Mouse (Mus musculus) lung, postnatal 0 days (tissue): ENCODE data around the gene Samd1. TPM values are rescaled to one million over a fixed set of nuclear protein-coding genes. Genes with fewer than 3 reads are reported as not detected.

Experiments used
- ATAC-seq: fragments of 200-750 bp; cut with Nextera tagmentation; 2 replicates; pipeline ENCODE4 v1.8.0; 2017; ENCODE audit warnings: moderate library complexity
- DNase-seq: peaks from one replicate; pipeline ENCODE4 v3.0.0-alpha.2; 2016; ENCODE audit warnings: low spot score
- H3K27ac ChIP-seq: fragments of 300-500 bp; sonication (generic); 2 replicates; pipeline ENCODE4 v1.5.1; 2014; ENCODE audit warnings: antibody characterized with exemption, mild to moderate bottlenecking, low read length, mixed read lengths
- H3K27me3 ChIP-seq: fragments of 300-500 bp; sonication (generic); replicated peaks from 2 replicates; pipeline ENCODE4 v1.6.1; 2014; ENCODE audit warnings: low read length, mixed read lengths; ENCODE audit not compliant: insufficient read depth
- H3K36me3 ChIP-seq: fragments of 300-500 bp; sonication (generic); 2 replicates; pipeline ENCODE4 v1.6.1; 2014; ENCODE audit warnings: low read length, mixed read lengths; ENCODE audit not compliant: insufficient read depth
- H3K4me1 ChIP-seq: fragments of 300-500 bp; sonication (generic); 2 replicates; pipeline ENCODE4 v1.6.1; 2014; ENCODE audit warnings: antibody characterized with exemption, low read depth, low read length, mixed read lengths; ENCODE audit not compliant: insufficient read depth
- H3K4me2 ChIP-seq: fragments of 300-500 bp; sonication (generic); replicated peaks from 2 replicates; pipeline ENCODE4 v1.6.1; 2014; ENCODE audit warnings: low read depth, mild to moderate bottlenecking, low read length, moderate library complexity, mixed read lengths
- H3K4me3 ChIP-seq: fragments of 300-500 bp; sonication (generic); 2 replicates; pipeline ENCODE4 v1.5.1; 2014; ENCODE audit warnings: low read depth, low read length
- H3K9ac ChIP-seq: fragments of 300-500 bp; sonication (generic); replicated peaks from 2 replicates; pipeline ENCODE4 v1.6.1; 2014; ENCODE audit warnings: low read depth, mild to moderate bottlenecking
- H3K9me3 ChIP-seq: fragments of 300-500 bp; sonication (generic); 2 replicates; pipeline ENCODE4 v1.6.1; 2016; ENCODE audit warnings: low read length, mixed read lengths
- CTCF ChIP-seq: IDR thresholded peaks from 2 replicates; pipeline ENCODE4 v1.5.1; 2016; ENCODE audit warnings: antibody characterized with exemption, mild to moderate bottlenecking
- EP300 ChIP-seq: IDR thresholded peaks from 2 replicates; pipeline ENCODE4 v1.6.1; 2016; ENCODE audit warnings: antibody characterized with exemption, mild to moderate bottlenecking, control low read depth
- WGBS: fragments of 180-500 bp; shearing (Covaris S2); extraction: QIAGEN DNeasy Blood & Tissue Kit; methylation state at CpG from one replicate; pipeline ENCODE4 v1.1.7; 2014; 5-methylcytosine and 5-hydroxymethylcytosine counted together
- polyA plus RNA-seq: library from polyadenylated mRNA; unstranded; fragments of >200 nt; fragmentation: Nextera tagmentation; extraction: Ambion mirVana; gene quantifications from 2 replicates; pipeline ENCODE4 v1.2.1, GENCODE M21; 2015

Samd1 gene
- polyA plus RNA-seq, 1 experiment from 2014 or later, result 5.6 TPM

- peak overlapping the region; percentile 76 for H3K9ac ChIP-seq
- peaks cover 11% of the 10 kb centered on the region; the same call in 1 of the 2 replicates for H3K4me1 ChIP-seq
- peak overlapping the region; percentile 92 for H3K4me2 ChIP-seq
- no peak for TF ChIP-seq CTCF
- no peak for TF ChIP-seq EP300
- H3K27ac ChIP-seq, result peak overlapping the region; percentile 71
- H3K36me3 ChIP-seq, result no peaks in the 10 kb centered on the region
- no peaks in the 10 kb centered on the region for H3K27me3 ChIP-seq
- 2% methylated on average over 17 of the region's 37 CpGs for WGBS
- DNase-seq (peak; percentile 37), ATAC-seq (peak; percentile 21)
- no peaks in the 10 kb centered on the region for H3K9me3 ChIP-seq
- H3K4me3 ChIP-seq, result peak overlapping the region; percentile 91
Measured at GRCm38 (mm10) chr8:83973161-83974031, 24.1 kb upstream of the Samd1 start.

- Histone ChIP-seq H3K36me3 (no peaks in the 10 kb centered on the region), H3K27me3 (no peaks in the 10 kb centered on the region), H3K9ac (no peak overlapping the region), H3K4me3 (no peak overlapping the region), H3K4me1 (peaks cover 11% of the 10 kb centered on the region; the same call in 1 of the 2 replicates), H3K9me3 (no peaks in the 10 kb centered on the region), H3K27ac (peak overlapping the region; percentile 71; the same call in 1 of the 2 replicates), H3K4me2 (peak overlapping the region; percentile 92)
- DNase-seq (peak; percentile 60), ATAC-seq (peak; percentile 4; the same call in 1 of the 2 replicates)
- WGBS, result 52% methylated on average over 4 of the region's 4 CpGs
- no peak; the same call in 1 of the 2 replicates for TF ChIP-seq EP300
- TF ChIP-seq CTCF, result no peak
Measured at GRCm38 (mm10) chr8:83974521-83974920, 23.0 kb upstream of the Samd1 start.

- H3K4me2 ChIP-seq, result no peak overlapping the region
- ATAC-seq (no peak), DNase-seq (peak; percentile 29)
- H3K9me3 ChIP-seq, result no peaks in the 10 kb centered on the region
- TF ChIP-seq CTCF (peak; percentile 61), EP300 (no peak)
- no peak overlapping the region for H3K9ac ChIP-seq
- no peak overlapping the region for H3K27ac ChIP-seq
- WGBS, result 79% methylated on average over 4 of the region's 4 CpGs
- peaks cover 11% of the 10 kb centered on the region; the same call in 1 of the 2 replicates for H3K4me1 ChIP-seq
- H3K36me3 ChIP-seq, result peaks cover 4% of the 10 kb centered on the region; the same call in 1 of the 2 replicates
- H3K4me3 ChIP-seq, result no peak overlapping the region
- no peaks in the 10 kb centered on the region for H3K27me3 ChIP-seq
Measured at GRCm38 (mm10) chr8:83976101-83976630, 21.3 kb upstream of the Samd1 start.

- no peak for TF ChIP-seq EP300
- TF ChIP-seq CTCF, result peak; percentile 41
- ATAC-seq (no peak), DNase-seq (no peak)
- Histone ChIP-seq H3K4me3 (no peak overlapping the region), H3K9ac (no peak overlapping the region), H3K4me2 (no peak overlapping the region), H3K9me3 (no peaks in the 10 kb centered on the region), H3K27me3 (no peaks in the 10 kb centered on the region), H3K4me1 (peaks cover 11% of the 10 kb centered on the region; the same call in 1 of the 2 replicates), H3K27ac (peak overlapping the region; percentile 54; the same call in 1 of the 2 replicates), H3K36me3 (peaks cover 9% of the 10 kb centered on the region; the same call in 1 of the 2 replicates)
- 77% methylated on average over 5 of the region's 5 CpGs for WGBS
Measured at GRCm38 (mm10) chr8:83976779-83977350, 20.6 kb upstream of the Samd1 start.

- Histone ChIP-seq H3K9ac (0 out of 2 replicates have a peak overlapping the region, but pooled peaks have one; percentile 6), H3K4me2 (peak overlapping the region; percentile 18), H3K9me3 (no peaks in the 10 kb centered on the region), H3K36me3 (peaks cover 11% of the 10 kb centered on the region), H3K4me1 (peaks cover 11% of the 10 kb centered on the region; the same call in 1 of the 2 replicates), H3K27ac (peak overlapping the region; percentile 54; the same call in 1 of the 2 replicates), H3K27me3 (no peaks in the 10 kb centered on the region), H3K4me3 (no peak overlapping the region)
- 33% methylated on average over 6 of the region's 6 CpGs for WGBS
- ATAC-seq (no peak), DNase-seq (peak; percentile 53)
- TF ChIP-seq CTCF, result no peak
- TF ChIP-seq EP300, result no peak
Measured at GRCm38 (mm10) chr8:83977646-83978045, 19.8 kb upstream of the Samd1 start.

- H3K4me1 ChIP-seq, result peaks cover 11% of the 10 kb centered on the region; the same call in 1 of the 2 replicates
Measured at GRCm38 (mm10) chr8:83978200-83978599, 19.3 kb upstream of the Samd1 start.

More at GRCm38 (mm10) chr8:83978200-83978599, 19.3 kb upstream of the Samd1 start:
- WGBS, result 60% methylated on average over 9 of the region's 9 CpGs
- no peak overlapping the region for H3K4me3 ChIP-seq
- no peaks in the 10 kb centered on the region for H3K27me3 ChIP-seq
- H3K27ac ChIP-seq, result 0 out of 2 replicates have a peak overlapping the region, but pooled peaks have one; percentile 54
- DNase-seq, result no peak
- no peak for ATAC-seq
- no peaks in the 10 kb centered on the region for H3K9me3 ChIP-seq
- no peak for TF ChIP-seq EP300
- no peak for TF ChIP-seq CTCF
- peaks cover 13% of the 10 kb centered on the region for H3K36me3 ChIP-seq
- H3K4me2 ChIP-seq, result no peak overlapping the region; the same call in 1 of the 2 replicates
- H3K9ac ChIP-seq, result no peak overlapping the region
